Mouse (Mus musculus): Measurements from ENCODE around the gene Exoc3l4. TPM values are rescaled to one million over a fixed set of nuclear protein-coding genes. Genes with fewer than 3 reads are reported as not detected.
A peak's percentile ranks its signal among the peaks of the same experiment; 100 is the strongest.

Gene Exoc3l4
- total RNA-seq, 2 experiments from 2014 or later, result 7.3 to 8.7 TPM

DNA sequence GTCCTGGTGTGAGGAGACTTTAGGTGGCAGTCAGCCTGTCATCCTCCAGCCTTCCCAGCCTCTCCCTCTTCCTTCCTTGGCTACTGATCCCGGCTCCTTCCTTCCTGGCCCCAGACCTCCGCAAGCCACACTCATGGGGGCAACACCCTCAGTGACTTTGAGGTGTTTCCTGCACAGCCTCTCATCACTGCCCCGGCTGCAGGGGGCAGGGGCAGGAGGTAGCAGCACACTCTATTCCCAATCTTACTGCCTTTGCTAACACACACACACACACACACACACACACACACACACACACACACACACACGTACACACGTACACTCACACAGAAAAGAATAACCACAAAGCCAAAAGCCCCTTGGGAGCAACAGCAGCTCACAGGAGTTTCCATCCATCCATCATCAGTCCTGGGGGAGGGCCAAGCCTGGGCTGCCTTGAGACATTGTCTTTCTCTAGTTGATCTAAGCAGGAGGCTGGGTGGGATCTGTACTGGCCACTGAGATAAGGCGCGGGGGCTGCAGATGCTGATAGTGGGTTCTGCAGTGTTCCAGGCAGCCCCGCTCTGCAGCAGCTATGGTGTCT, 18.0 kb downstream of the Exoc3l4 start:
- DNase-seq, result peak; percentile 65

DNA sequence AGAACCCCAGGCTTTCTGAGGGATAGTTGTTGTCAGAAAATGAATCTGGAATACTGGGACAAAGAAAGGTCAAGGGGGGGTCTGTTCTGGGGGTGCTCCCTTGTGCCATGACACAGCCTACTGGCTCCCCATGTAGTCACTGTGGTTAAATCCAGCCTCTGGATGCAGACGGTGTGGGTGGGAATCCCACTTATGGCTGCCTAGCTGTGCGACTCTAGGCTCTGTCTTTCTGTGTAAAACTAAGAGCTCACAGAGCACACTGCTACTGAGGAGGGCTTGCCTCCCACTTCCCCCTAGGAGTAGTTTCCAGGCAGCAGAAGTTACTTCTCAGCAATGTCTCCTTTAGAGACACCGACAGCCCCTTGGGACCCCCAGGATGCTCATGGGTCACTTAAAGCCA, 19.4 kb downstream of the Exoc3l4 start:
- DNase-seq, result no peak

GRCm38 (mm10) chr12:111436640-111437039, 19.8 kb downstream of the Exoc3l4 start:
- peak; percentile 47 for DNase-seq

DNA sequence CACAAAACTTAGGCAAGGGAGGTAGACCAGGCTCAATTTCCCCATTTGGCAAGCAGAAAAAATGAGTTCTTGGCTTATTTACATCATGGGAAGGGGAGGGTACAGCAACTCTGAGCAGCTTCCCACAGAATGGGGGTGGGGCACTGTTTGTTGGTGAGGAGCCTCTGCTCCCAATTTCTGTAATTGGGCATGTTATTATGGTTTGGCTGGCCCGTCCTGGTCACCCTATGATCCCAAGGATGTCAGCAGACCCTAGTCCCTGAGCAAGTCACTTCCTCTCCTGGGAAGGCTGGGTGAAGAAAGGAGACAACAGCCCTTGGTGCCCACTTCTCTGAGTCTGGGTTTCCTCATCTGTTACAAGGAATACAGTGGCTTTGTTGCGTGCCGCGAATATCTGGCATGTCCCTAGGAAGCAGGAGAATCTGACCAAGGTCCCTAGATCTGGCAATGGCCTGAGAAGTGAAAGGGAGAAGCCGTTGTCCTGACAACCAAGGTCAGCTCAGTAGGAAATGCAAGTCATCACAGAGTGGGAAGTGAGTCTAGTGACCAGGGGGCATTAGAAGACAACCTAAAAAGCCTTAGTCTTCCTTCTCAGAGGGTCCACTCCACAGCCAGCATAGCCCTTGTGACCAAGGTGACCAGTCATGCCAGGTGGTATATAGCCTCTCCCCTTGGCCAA, 20.5 kb downstream of the Exoc3l4 start:
- no peak for DNase-seq

DNA sequence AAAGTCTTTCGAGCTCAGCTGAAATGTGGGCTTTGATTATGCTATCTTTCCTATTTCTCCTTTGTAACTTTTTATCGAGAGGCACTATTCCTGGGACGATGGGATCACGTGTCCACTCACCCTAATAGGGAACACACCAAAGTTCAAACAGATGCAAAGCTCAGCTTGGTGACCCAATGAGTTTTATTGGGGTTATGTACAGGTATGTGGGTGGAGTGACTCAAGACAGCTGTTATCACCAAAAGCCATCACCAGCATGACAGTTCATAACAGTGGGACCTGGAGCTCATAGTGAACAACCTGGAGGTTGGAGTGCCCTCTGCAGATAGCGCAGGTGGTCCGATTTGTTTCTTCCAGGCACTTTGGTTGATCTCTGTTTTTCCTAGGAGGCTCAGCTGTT, 22.0 kb downstream of the Exoc3l4 start:
- no peak for DNase-seq

GRCm38 (mm10) chr12:111440701-111441373, 24.0 kb downstream of the Exoc3l4 start:
- DNase-seq, result no peak

GRCm38 (mm10) chr12:111441523-111441922, 24.7 kb downstream of the Exoc3l4 start:
- DNase-seq, result no peak

DNA sequence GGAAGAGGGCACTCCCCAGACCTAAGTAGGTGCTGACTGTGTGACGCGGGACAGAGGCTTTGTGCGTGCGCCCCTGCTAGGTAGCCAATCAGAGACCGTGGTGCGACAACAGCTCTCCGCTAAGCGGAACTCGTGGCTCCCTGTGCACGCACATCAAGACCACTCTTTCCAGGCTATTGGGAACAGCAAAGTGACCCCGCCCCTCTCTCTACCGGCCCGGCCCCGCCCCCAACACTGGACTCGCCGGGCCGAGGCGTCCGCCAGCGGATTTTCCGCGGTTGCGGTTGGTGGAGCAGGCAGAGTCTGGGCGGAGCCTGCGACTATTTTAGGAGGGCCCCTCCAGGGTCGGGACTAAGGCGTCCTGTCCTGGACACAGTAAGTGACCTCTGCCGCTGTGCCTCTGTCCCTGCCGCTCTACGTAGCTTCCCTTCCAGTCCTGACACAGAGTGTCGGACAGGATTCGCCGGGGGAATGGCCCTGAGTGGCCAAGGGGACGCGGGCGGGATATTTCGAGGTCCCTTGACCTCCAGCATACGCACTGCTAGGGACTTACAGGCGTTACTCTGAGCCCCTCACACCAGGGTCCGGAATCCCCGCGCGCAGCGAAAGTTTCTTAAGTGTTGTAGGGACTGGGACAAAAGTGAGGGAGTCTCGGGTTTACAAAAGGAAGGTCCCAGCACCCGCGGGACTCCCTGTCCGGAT, 25.6 kb downstream of the Exoc3l4 start, which contains the start of gene Tnfaip2:
TSS of gene Tnfaip2 (plus strand) at position 161 of the 702 bp plus-strand sequence.
- peak; percentile 91 for DNase-seq

GRCm38 (mm10) chr12:111443011-111443870, 26.4 kb downstream of the Exoc3l4 start:
- no peak for DNase-seq

DNA sequence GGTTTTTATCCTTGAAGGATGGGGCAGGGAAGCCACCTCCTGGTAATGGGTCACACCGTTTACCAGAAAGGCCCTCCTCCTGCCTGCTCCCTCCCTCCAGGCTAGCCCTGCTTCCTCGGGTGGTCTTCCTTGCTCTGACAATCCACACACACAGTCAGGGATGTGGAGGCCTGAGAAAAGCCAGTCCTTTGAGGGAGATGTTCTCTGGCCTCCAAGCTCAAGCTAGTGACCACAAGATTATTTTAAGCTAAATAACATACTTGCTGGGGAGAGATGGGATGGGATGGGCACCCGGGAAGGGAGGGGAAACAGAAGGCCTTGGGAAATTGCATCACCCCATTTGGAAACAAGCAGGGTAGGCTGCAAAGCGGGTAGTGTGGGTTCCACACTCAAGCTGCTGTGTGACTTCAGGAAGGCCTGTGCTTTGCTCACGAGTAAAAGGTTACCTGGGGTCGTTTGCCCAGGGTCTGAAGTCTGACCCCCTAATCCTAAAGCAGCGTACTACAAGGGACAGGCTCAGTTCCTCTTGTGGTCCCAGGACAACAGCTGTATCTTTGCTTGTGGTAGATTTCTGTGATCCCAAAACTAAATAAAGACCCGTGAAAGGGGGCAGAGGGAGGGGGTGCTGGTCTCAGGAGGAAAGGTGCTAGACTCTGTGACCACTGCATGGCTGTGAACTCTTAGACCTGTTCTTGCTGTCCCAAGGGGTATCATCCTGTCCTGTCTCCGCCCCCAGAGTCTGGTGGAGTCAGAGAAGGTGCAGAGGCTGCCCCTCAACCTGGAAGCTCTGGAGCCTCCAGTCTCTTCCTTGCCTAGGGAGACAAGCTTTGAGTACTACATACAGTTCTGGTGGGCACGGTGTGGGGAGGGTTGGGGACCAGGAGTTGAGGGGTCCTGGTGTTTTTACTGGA, 27.4 kb downstream of the Exoc3l4 start:
- no peak for DNase-seq

- DNase-seq, result no peak
These were observed 28.5 kb downstream of the Exoc3l4 start for GRCm38 (mm10) chr12:111445161-111445889.

- DNase-seq, result no peak
These were observed 29.2 kb downstream of the Exoc3l4 start for GRCm38 (mm10) chr12:111445890-111446613.

DNA sequence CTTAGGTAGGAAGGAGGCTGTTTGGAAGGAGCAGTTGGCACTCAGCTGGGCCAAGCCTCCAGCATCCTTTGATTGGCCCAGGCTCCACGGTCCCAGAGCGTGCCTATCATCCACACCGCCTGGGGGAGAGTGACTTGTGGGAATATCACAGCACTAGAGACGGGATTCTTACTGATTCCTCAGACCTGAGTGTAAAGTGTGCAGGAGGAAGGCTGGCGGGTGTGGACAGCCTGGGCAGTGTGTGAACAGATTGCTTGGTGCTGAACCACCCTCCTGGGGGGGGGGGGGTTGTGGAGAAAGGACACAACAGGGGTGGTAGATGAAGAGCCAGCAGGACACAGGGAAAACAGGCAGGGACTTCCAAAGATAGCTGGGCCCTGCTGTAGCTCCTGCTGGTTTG, 29.9 kb downstream of the Exoc3l4 start:
- no peak for DNase-seq

GRCm38 (mm10) chr12:111447350-111447749, 30.5 kb downstream of the Exoc3l4 start:
- peak; percentile 10 for DNase-seq

- DNase-seq, result peak; percentile 15
These were observed 31.3 kb downstream of the Exoc3l4 start for GRCm38 (mm10) chr12:111447898-111448760.

DNA sequence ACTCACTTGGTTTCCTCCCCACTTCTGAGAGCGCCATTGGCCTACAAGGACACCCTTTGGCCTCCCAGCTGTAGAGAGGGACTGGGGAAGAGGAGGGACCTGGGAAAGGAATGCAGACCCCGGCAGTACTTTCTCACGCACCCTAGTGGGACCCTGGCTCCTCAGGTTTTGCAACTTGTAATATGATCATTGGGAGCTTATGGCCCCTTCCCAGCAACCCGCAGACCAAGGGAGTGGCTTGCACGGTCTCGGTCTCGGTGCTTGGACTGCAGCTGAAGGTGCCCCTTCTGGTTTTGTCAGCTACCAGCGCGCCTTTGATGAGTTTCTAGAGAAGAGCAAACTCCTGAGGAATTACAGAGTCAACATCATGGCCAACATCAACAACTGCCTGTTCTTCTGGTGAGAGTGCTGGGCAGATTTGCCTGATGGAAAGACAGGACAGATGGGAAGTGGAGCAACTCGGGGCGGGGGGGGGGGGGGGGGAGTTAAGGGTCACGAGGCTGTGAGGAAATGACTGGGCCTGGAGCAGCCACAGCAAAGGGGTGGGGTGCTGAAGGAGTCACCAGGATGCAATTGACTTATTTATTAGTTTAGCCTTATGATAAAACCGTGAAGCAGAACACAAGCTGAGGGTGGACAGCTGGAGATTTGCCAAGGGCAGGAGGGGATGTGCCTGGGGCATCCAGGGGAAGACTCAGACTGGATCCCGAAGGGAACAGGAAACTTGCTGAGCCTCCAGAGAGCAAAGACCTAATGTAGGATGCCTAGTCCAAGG, 32.3 kb downstream of the Exoc3l4 start:
- DNase-seq, result peak; percentile 54

- peak; percentile 66 for DNase-seq
These were observed 33.5 kb downstream of the Exoc3l4 start for GRCm38 (mm10) chr12:111450359-111450758.

GRCm38 (mm10) chr12:111451561-111451960, 34.7 kb downstream of the Exoc3l4 start:
- no peak for DNase-seq
